Mouse (Mus musculus): ENCODE measurements around the gene 2310061I04Rik.

- TF ChIP-seq POLR2A (IDR thresholded peaks at IDR 0.05; ENCODE audit: low read depth, low read length) (no peak), CTCF (IDR thresholded peaks at IDR 0.05; ENCODE audit: extremely low read depth, insufficient read length, insufficient replicate concordance, low read depth, low read length) (no peak)
These were observed 26.9 kb downstream of the 2310061I04Rik start for GRCm38 (mm10) chr17:35870151-35870883.

All from small intestine, adult 2 months (tissue).